Mouse (Mus musculus) liver, adult 2 months (tissue): ENCODE results near the gene Dnaja3.

Experiments used
- CTCF ChIP-seq: fragments of 200-500 bp; IDR thresholded peaks from 2 replicates; pipeline ENCODE4 v1.5.1; 2011; ENCODE audit warnings: low read depth, low read length, control low read depth
- POLR2A ChIP-seq: fragments of 200-500 bp; IDR thresholded peaks from 2 replicates; pipeline ENCODE4 v1.6.1; 2011; ENCODE audit warnings: low read length, control low read depth; ENCODE audit not compliant: insufficient read depth; ENCODE audit errors: extremely low read depth

GRCm38 (mm10) chr16:4717866-4718265 is 78.1 kb downstream of the Dnaja3 start:
- TF ChIP-seq CTCF (no peak), POLR2A (no peak)
